Mouse (Mus musculus): Measurements from ENCODE around the gene Hist1h3f. TPM values are rescaled to one million over a fixed set of nuclear protein-coding genes. Genes with fewer than 3 reads are reported as not detected.

Gene Hist1h3f
- total RNA-seq (2021) = 1 to 10 TPM; 5.5 to 6.4 TPM
- long read RNA-seq, experiment 1, partial matches to known transcripts = 0 of 1 reads
- long read RNA-seq, experiment 1, other reads (novel, unspliced or antisense) = 0 of 1 reads
- long read RNA-seq, experiment 2 = 0 reads

GRCm38 (mm10) chr13:23543965-23544786, at the start of gene Hist1h3f:
Hist1h3f (plus strand) TSS chr13:23544052.
- DNase-seq = peak in 1 of 2 experiments; percentile 60
- intact Hi-C loops (cut with DNase I) = no loop called here

GRCm38 (mm10) chr13:23495526-23495925, 48.3 kb upstream of the Hist1h3f start:
- no peak for DNase-seq
- intact Hi-C loops (cut with DNase I) = loop anchor here (5.0 kb wide), 1 partner anchor 33 kb away; no protein-coding TSS in a partner anchor

DNA sequence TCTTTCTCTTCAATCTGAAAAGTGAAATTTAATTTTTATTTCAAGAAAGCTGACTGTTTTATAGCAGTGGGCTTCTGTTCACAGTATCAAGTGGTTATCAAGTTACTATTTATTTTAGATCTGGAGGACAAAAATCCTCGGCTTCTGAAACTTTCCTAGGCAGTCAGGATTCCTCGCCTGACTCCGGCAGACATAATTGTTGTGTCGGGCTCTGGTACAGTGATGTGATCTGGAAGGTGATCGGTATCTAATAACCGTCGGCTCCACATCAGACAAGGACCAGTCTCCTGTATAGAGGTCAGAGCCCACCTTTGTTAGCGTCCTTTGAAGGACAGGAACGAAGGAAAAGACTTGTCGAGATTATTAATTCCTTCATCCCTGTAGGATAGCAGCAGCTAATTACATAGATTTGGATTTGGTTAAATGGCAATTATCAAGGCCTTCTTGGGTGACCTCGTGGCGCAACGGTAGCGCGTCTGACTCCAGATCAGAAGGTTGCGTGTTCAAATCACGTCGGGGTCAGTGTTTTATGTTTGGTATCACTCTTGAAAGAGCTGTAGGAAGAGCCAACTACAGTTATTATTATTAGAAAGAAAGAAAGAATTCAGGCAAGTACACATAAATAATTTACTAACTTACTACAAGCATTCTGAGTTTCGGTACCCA, 46.1 kb upstream of the Hist1h3f start:
- intact Hi-C loops (cut with DNase I) = loop anchor here (5.0 kb wide), 1 partner anchor 35 kb away; no protein-coding TSS in a partner anchor
- no peak for DNase-seq

DNA sequence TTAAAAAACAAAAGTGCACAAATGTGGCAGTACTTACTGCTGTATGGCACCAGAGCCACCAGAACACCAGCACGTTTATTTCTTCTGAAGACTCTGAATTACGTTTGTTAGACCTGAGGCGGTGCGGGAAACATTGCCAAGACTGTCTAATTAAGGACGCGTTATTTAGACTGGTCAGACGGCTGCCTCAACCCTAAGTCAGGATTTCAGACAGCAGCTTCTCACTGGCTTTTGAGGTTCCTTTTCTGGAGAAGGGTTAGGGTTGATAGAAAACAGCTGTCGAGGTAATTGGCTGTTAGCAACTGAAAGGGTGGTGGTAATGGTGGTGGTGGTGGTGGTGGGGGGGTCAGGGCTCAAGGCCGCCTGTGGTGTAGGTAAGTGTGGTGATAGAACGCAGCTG, 45.2 kb upstream of the Hist1h3f start:
- intact Hi-C loops (cut with DNase I) = loop anchor here (5.0 kb wide), 1 partner anchor 36 kb away; no protein-coding TSS in a partner anchor

DNA sequence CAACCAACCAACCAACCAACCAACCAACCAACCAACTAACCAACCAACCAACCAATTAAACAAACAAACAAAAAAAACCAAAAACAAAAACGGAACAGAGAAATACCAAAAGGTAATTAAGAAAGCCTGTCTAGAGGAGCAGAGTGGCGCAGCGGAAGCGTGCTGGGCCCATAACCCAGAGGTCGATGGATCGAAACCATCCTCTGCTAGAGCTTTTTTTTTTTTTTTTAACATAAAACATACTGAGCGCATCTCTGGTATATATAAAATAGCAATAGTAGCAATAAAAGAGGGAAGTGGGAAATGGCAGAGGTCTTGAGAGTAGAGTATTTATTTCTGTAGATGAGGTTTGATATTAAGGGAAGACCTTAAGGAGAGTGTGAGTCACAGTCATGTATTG, 43.9 kb upstream of the Hist1h3f start:
- intact Hi-C loops (cut with DNase I) = loop anchor here (5.0 kb wide), 1 partner anchor 38 kb away; no protein-coding TSS in a partner anchor
- no peak for DNase-seq

More for the DNA sequence above, 45.2 kb upstream of the Hist1h3f start:
- DNase-seq = no peak

- intact Hi-C loops (cut with DNase I) = no loop called here
- DNase-seq = peak in 1 of 2 experiments; percentile 22
Observed at GRCm38 (mm10) chr13:23500424-23501200, 43.2 kb upstream of the Hist1h3f start.

GRCm38 (mm10) chr13:23501511-23501910, 42.3 kb upstream of the Hist1h3f start:
- intact Hi-C loops (cut with DNase I) = no loop called here
- DNase-seq = no peak

- DNase-seq = no peak
Observed at GRCm38 (mm10) chr13:23502031-23502567, 41.8 kb upstream of the Hist1h3f start.

DNA sequence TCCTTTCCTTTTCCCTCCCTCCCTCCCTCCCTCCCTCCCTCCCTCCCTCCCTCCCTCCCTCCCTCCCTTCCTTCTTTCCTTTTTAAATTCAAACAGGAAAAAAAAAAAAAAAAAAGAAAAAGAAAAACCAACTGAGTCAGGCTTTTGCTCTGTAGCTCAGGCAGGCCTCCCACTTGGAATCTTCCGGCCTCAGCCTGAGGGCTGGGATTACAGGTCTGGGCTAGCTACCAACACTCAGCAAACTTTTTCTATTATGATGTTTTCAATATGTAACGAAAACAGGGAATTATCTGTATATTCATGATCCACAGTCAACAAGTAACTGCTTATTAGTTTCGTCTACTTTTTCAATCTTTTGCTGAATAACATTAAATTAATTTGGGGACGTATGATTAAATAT, 40.9 kb upstream of the Hist1h3f start:
- intact Hi-C loops (cut with DNase I) = no loop called here
- DNase-seq = no peak

More at GRCm38 (mm10) chr13:23502031-23502567, 41.8 kb upstream of the Hist1h3f start:
- intact Hi-C loops (cut with DNase I) = no loop called here

- no peak for DNase-seq
- intact Hi-C loops (cut with DNase I) = no loop called here
Observed at GRCm38 (mm10) chr13:23503797-23504196, 40.1 kb upstream of the Hist1h3f start.

- DNase-seq = no peak
- intact Hi-C loops (cut with DNase I) = no loop called here
Observed at GRCm38 (mm10) chr13:23505662-23506345, 38.0 kb upstream of the Hist1h3f start.

- intact Hi-C loops (cut with DNase I) = no loop called here
- no peak for DNase-seq
Observed at GRCm38 (mm10) chr13:23506351-23506750, 37.5 kb upstream of the Hist1h3f start.

GRCm38 (mm10) chr13:23506819-23507515, 36.9 kb upstream of the Hist1h3f start:
- no peak for DNase-seq
- intact Hi-C loops (cut with DNase I) = no loop called here

- no peak for DNase-seq
- intact Hi-C loops (cut with DNase I) = no loop called here
Observed at GRCm38 (mm10) chr13:23510127-23510526, 33.7 kb upstream of the Hist1h3f start.

DNA sequence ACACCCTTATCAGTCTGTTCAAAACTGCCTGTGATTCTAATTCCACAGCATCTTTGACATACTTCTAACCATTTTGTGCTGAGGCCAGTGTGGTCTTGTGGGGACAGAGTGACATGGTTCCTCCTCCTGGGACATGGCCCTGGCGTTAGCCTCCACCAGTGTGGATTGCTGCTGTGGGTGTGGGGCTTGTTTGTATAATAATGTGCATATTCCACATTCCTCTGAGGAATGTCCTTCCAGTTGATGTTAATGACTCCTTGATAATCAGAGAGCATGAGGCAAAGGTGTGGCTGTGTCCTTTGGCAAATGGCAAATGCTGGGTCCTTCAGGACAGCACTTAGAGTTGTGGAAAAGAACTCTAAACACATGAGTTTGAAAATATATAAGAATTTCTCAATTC, 30.3 kb upstream of the Hist1h3f start:
- no peak for DNase-seq
- intact Hi-C loops (cut with DNase I) = no loop called here

DNA sequence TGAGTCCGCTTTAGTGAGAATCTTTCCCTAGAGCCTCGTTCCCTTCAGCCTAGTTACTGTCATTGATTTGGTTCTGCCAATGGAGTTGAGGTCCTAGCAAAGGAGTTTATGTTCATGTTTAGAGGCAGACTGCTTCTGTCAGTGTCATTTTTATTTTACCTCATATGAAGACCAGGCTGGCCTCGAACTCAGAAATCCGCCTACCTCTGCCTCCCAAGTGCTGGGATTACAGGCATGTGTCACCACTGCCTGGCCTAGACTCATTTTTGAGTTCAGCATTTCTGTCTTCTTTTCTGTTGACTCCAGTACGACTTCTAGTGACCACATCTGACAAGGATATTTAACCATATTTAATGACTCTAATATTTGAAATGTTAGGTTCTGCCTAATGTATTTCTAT, 28.6 kb upstream of the Hist1h3f start:
- intact Hi-C loops (cut with DNase I) = loop anchor here (5.0 kb wide), 1 partner anchor 1488 kb away; no protein-coding TSS in a partner anchor
- DNase-seq = no peak

DNA sequence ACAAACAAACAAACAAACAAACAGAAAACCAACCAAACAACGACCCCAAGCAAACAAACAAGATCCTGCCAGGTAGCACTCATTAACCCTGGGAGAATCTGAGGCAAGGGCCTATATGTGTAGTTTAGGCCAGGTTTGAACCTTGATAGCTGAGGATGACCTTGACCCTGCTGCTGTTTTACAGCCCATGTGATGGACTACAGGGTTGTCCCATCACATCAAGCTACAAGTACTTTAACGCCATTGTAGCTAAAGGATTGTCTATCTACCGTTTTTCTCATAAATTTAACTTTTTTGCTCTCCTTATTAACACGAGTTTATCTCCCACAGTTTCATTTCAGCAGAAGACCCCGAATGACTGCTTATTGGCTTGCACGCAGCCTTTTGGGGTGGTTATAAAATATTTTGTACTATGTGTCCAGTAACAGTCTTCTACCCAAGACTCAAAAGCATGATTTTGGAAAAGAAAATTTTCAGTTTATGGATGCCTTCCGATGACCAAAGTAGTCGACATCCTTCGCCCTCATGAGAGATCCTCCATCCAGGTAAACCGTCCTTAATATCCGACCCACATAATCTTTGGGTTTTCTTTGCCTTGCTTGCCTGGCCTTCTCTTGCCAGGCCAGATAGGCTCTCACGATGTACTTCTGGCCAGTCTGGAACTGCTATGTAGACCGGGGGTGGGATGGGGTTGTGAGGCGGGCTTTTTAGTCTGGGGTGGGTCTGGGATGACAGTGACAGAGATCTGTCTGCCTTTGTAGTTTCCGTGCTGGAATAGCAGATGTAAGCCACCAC, 27.8 kb upstream of the Hist1h3f start:
- intact Hi-C loops (cut with DNase I) = loop anchor here (5.0 kb wide), 1 partner anchor 1489 kb away; no protein-coding TSS in a partner anchor
- DNase-seq = no peak
